Mouse (Mus musculus): ENCODE measurements at regions not wholly inside any gene's neighbourhood (a gene's known extent, or its start where the extent isn't known, plus 50 kb on each side); places are given as distances from the start of the nearest gene placed in this dataset.
"Not testable (repeated sequence)": the region's sequence is repeated elsewhere in the genome, so short reads cannot be mapped to it uniquely, and the experiment has no call there.

- not testable (repeated sequence) for TF ChIP-seq CTCF (IDR thresholded peaks at IDR 0.05; ENCODE audit: low read depth, low read length); POLR2A (IDR thresholded peaks at IDR 0.05; ENCODE audit: insufficient read depth, low read length); EP300 (IDR thresholded peaks at IDR 0.05; ENCODE audit: insufficient read depth, low read depth, low read length)
Observed at GRCm38 (mm10) chr16:31550539-31550938, 112.7 kb upstream of the Dlg1 start.

Data from ES-Bruce4 (cell line).